In the genomic region with DNA sequence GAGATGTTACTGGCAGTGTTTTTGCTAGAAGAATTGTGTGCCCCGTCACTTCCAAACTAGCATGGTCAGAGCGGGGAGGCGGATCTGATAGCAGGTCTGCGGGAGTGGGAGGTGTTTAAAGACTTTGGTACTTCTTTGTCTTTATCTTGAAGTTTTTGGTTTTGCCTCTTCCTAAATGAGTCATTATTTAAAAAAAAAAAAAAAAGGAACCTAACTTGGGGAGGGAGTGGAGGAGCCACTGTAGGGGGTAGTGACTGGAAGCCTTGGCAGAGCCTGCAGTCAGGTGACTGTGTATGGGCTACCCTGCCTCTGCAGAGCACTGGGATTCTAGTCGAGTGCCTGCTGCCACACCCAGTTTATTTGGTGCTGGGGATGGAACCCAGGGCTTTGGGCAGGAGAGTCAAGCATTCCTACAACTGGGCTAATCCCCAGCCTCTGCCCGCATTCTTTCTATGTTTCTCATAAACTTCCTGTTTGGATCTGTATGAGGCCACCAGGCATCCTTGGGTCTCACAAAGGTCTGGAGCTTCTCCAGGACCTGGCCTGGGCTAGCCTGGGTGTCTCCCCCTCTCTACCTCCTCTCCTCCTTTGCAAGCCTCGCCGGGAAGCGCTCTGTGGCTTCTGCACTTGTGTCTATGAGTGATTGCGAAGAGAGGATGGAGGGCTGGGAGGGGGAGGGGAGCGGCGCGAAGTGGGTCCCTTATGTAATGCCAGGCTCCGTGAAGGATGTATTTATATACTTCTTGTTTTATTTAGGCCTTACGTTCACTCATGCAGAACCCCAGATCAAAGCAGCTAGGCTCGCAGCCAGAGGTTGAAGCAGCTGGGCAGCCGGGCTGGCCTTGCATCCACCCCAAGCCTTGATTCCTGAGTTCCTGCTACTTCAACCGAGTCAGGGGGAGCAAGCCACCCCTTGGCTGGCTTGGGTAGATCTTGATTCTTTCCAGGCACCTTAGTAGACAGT, we compare ENCODE assay signal across 8 mouse cellular contexts.
DNase-seq lines count a peak whose midpoint lies in the region; ATAC-seq and TF ChIP-seq lines count a peak whose summit lies in the region.

No protein-coding gene starts in this region.

- peaks cover 8% of the 10 kb centered on the region for H3K36me3 ChIP-seq in heart, embryonic 16.5 days (ENCODE audit: control insufficient read depth, insufficient read depth)
- H3K36me3 ChIP-seq in megakaryocyte, embryonic 14.5 days (replicated peaks; ENCODE audit: low read length): peaks cover 31% of the 10 kb centered on the region
- H3K36me3 ChIP-seq in forebrain, embryonic 10.5 days (replicated peaks): peaks cover 42% of the 10 kb centered on the region

- no peak for TF ChIP-seq CTCF in lung, adult 2 months (IDR thresholded peaks at IDR 0.05; ENCODE audit: insufficient read depth, low read length)

- H3K9me3 ChIP-seq in heart, embryonic 16.5 days (replicated peaks; ENCODE audit: control insufficient read depth, low read length): peaks cover 9% of the 10 kb centered on the region
- H3K9me3 ChIP-seq in megakaryocyte, embryonic 14.5 days: peaks cover 11% of the 10 kb centered on the region
- H3K9me3 ChIP-seq in forebrain, embryonic 10.5 days: peaks cover 12% of the 10 kb centered on the region; the same call in 1 of the 2 replicates

- no peak overlapping the region for H3K9ac ChIP-seq in heart, embryonic 16.5 days (ENCODE audit: low read length)

- H3K4me3 ChIP-seq in lung, adult 2 months (replicated peaks; ENCODE audit: extremely low read depth, low read depth, low read length): no peak overlapping the region
- H3K4me3 ChIP-seq in heart, embryonic 16.5 days (ENCODE audit: low read length): no peak overlapping the region
- peak overlapping the region; percentile 80 for H3K4me3 ChIP-seq in megakaryocyte, embryonic 14.5 days (replicated peaks)
- H3K4me3 ChIP-seq in forebrain, embryonic 10.5 days: no peak overlapping the region

- H3K27me3 ChIP-seq in heart, embryonic 16.5 days (ENCODE audit: control insufficient read depth, insufficient read depth, low read length): no peaks in the 10 kb centered on the region
- H3K27me3 ChIP-seq in megakaryocyte, embryonic 14.5 days (replicated peaks): no peaks in the 10 kb centered on the region
- no peaks in the 10 kb centered on the region for H3K27me3 ChIP-seq in forebrain, embryonic 10.5 days (ENCODE audit: poor library complexity, severe bottlenecking)

- no peak for TF ChIP-seq POLR2A in lung, adult 2 months (IDR thresholded peaks at IDR 0.05; ENCODE audit: borderline replicate concordance, extremely low read depth, low read depth, low read length)

- ATAC-seq in heart, embryonic 16.5 days (replicated peaks; ENCODE audit: extremely low read depth, insufficient read depth, low FRiP score): no peak

- WGBS in lung, adult 2 months: 47% methylated on average over 18 of the region's 18 CpGs
- 62% methylated on average over 18 of the region's 18 CpGs for WGBS in heart, embryonic 16.5 days
- 74% methylated on average over 18 of the region's 18 CpGs for WGBS in forebrain, embryonic 10.5 days

- peaks cover 3% of the 10 kb centered on the region; the same call in 1 of the 2 replicates for H3K4me1 ChIP-seq in lung, adult 2 months (ENCODE audit: control insufficient read depth, insufficient read depth, low read length)
- H3K4me1 ChIP-seq in heart, embryonic 16.5 days (ENCODE audit: control insufficient read depth, insufficient read depth, low read length): peaks cover 3% of the 10 kb centered on the region; the same call in 1 of the 2 replicates
- peaks cover 76% of the 10 kb centered on the region for H3K4me1 ChIP-seq in megakaryocyte, embryonic 14.5 days
- peaks cover 7% of the 10 kb centered on the region; the same call in 1 of the 2 replicates for H3K4me1 ChIP-seq in forebrain, embryonic 10.5 days

- 0 out of 2 replicates have a peak overlapping the region, but pooled peaks have one; percentile 12 for H3K27ac ChIP-seq in heart, embryonic 16.5 days (ENCODE audit: low read length)
- H3K27ac ChIP-seq in forebrain, embryonic 10.5 days: no peak overlapping the region

- no peak overlapping the region for H3K4me2 ChIP-seq in heart, embryonic 16.5 days (ENCODE audit: low read depth, low read length)

- peak; percentile 30 to 31 for DNase-seq in lung, adult 18-20 months
- no peak for DNase-seq in lung, adult 2 months
- DNase-seq in R1 (ENCODE audit: low read depth, low spot score): peak; percentile 31
- no peak for DNase-seq in forebrain, embryonic 10.5 days (ENCODE audit: extremely low spot score, low spot score)
- no peak for DNase-seq in neural tube, embryonic 10.5 days (ENCODE audit: extremely low spot score, low spot score)
- no peak for DNase-seq in frontal cortex, postnatal 10 days (ENCODE audit: low spot score in 2 of 2)

Comparison
In these comparisons a context has a peak if more than half of its experiments do, and no peak if none do; other contexts are left out.
1. DNase-seq: peak in lung, adult 18-20 months (2 of 2) and R1 (single experiment); none in lung, adult 2 months (single experiment), forebrain, embryonic 10.5 days (single experiment), neural tube, embryonic 10.5 days (single experiment) and frontal cortex, postnatal 10 days (0 of 2).